Mouse (Mus musculus) MEL (cell line): Measurements from ENCODE around the gene Med24.

Experiments used
- CHD2 ChIP-seq: IDR thresholded peaks from 2 replicates; pipeline ENCODE4 v1.6.1; 2011; ENCODE audit warnings: low read length, improper control_type of control experiment
- CTCF ChIP-seq, 3 experiments: IDR thresholded peaks in 2 of 3; conservative IDR thresholded peaks in 1 of 3; 2 replicates each; pipeline ENCODE4 v1.5.1; 2011 to 2012; ENCODE audit warnings: low read length in 3 of 3, low read depth in 2 of 3, mild to moderate bottlenecking in 2 of 3, improper control_type of control experiment in 1 of 3, inconsistent platforms in 1 of 3, mixed read lengths in 1 of 3, moderate library complexity in 1 of 3; ENCODE audit not compliant: control insufficient read depth in 1 of 3, insufficient read depth in 1 of 3, poor library complexity in 1 of 3, severe bottlenecking in 1 of 3
- GABPA ChIP-seq: IDR thresholded peaks from 2 replicates; pipeline ENCODE4 v1.6.1; 2012; ENCODE audit warnings: low read depth, mild to moderate bottlenecking, inconsistent platforms, low read length, improper control_type of control experiment, moderate library complexity
- GATA1 ChIP-seq: IDR thresholded peaks from 2 replicates; pipeline ENCODE4 v1.6.1; 2011; ENCODE audit warnings: low read depth, low read length, improper control_type of control experiment
- MAX ChIP-seq: IDR thresholded peaks from 2 replicates; pipeline ENCODE4 v1.6.1; 2011; ENCODE audit warnings: low read length, improper control_type of control experiment
- MAZ ChIP-seq: IDR thresholded peaks from 2 replicates; pipeline ENCODE4 v1.6.1; 2012; ENCODE audit warnings: low read depth, mild to moderate bottlenecking, inconsistent platforms, low read length, improper control_type of control experiment
- POLR2A ChIP-seq, 2 experiments: IDR thresholded peaks; 2 replicates each; pipeline ENCODE4 v1.6.1; 2011 to 2012; ENCODE audit warnings: low read length in 2 of 2, mild to moderate bottlenecking in 2 of 2, control low read depth in 1 of 2, improper control_type of control experiment in 1 of 2, low read depth in 1 of 2, moderate library complexity in 1 of 2; ENCODE audit not compliant: control insufficient read depth in 1 of 2, insufficient read depth in 1 of 2, poor library complexity in 1 of 2
- POLR2AphosphoS2 ChIP-seq: IDR thresholded peaks from 2 replicates; pipeline ENCODE4 v1.6.1; 2011; ENCODE audit warnings: low read length, improper control_type of control experiment
- RAD21 ChIP-seq: IDR thresholded peaks from 2 replicates; pipeline ENCODE4 v1.6.1; 2011; ENCODE audit warnings: mild to moderate bottlenecking, low read depth, low read length, improper control_type of control experiment
- RCOR1 ChIP-seq: IDR thresholded peaks from 2 replicates; pipeline ENCODE4 v1.6.1; 2012; ENCODE audit warnings: low read depth, mild to moderate bottlenecking, inconsistent platforms, low read length, improper control_type of control experiment
- USF2 ChIP-seq, 2 experiments: IDR thresholded peaks; 2 replicates each; pipeline ENCODE4 v1.6.1; 2011 to 2012; ENCODE audit warnings: improper control_type of control experiment in 2 of 2, low read length in 2 of 2, borderline replicate concordance in 1 of 2, inconsistent platforms in 1 of 2, low read depth in 1 of 2, mild to moderate bottlenecking in 1 of 2; ENCODE audit not compliant: insufficient read depth in 1 of 2
- ZC3H11A ChIP-seq: IDR thresholded peaks from 2 replicates; pipeline ENCODE4 v1.6.1; 2012; ENCODE audit warnings: low read depth, mild to moderate bottlenecking, inconsistent platforms, low read length, improper control_type of control experiment
- ZKSCAN1 ChIP-seq: IDR thresholded peaks from 2 replicates; pipeline ENCODE4 v1.6.1; 2012; ENCODE audit warnings: low read depth, mild to moderate bottlenecking, inconsistent platforms, low read length, improper control_type of control experiment, moderate library complexity
- ZNF384 ChIP-seq: IDR thresholded peaks from 2 replicates; pipeline ENCODE4 v1.6.1; 2012; ENCODE audit warnings: low read depth, mild to moderate bottlenecking, inconsistent platforms, low read length, improper control_type of control experiment

GRCm38 (mm10) chr11:98736176-98736575, 6.9 kb upstream of the Med24 start:
- TF ChIP-seq ZC3H11A = no peak
- no peak for TF ChIP-seq ZNF384
- TF ChIP-seq CTCF (IDR thresholded peaks at IDR 0.05 in 2 of 3, conservative IDR thresholded peaks at IDR 0.05 in 1 of 3; ENCODE audit: control insufficient read depth in 1 of 3, insufficient read depth in 1 of 3, low read depth in 2 of 3, low read length in 3 of 3, poor library complexity in 1 of 3, severe bottlenecking in 1 of 3) = no peak
- TF ChIP-seq POLR2A (IDR thresholded peaks at IDR 0.05; ENCODE audit: control insufficient read depth in 1 of 2, insufficient read depth in 1 of 2, low read depth in 1 of 2, low read length in 2 of 2, poor library complexity in 1 of 2) = no peak
- TF ChIP-seq POLR2AphosphoS2 = no peak
- TF ChIP-seq MAX = no peak
- TF ChIP-seq USF2 (IDR thresholded peaks at IDR 0.05; ENCODE audit: borderline replicate concordance in 1 of 2, insufficient read depth in 1 of 2, low read depth in 1 of 2, low read length in 2 of 2) = no peak
- no peak for TF ChIP-seq GATA1
- no peak for TF ChIP-seq CHD2
- TF ChIP-seq MAZ = no peak
- TF ChIP-seq RCOR1 = no peak
- no peak for TF ChIP-seq GABPA
- no peak for TF ChIP-seq RAD21
- no peak for TF ChIP-seq ZKSCAN1
